Mouse (Mus musculus) cortical plate, adult 2 months (tissue): ENCODE data around the gene Olfr876.

Experiments used
- CTCF ChIP-seq: fragments of 200-500 bp; IDR thresholded peaks from 2 replicates; pipeline ENCODE4 v1.5.1; 2011; ENCODE audit warnings: mild to moderate bottlenecking, control low read depth, low read length; ENCODE audit not compliant: insufficient read depth; ENCODE audit errors: extremely low read depth
- POLR2A ChIP-seq: fragments of 200-500 bp; IDR thresholded peaks from 2 replicates; pipeline ENCODE4 v1.6.1; 2011; ENCODE audit warnings: mild to moderate bottlenecking, low read length, control low read depth; ENCODE audit not compliant: insufficient read depth; ENCODE audit errors: extremely low read depth

- TF ChIP-seq CTCF = no peak
- no peak for TF ChIP-seq POLR2A
These were observed 11.9 kb downstream of the Olfr876 start for GRCm38 (mm10) chr9:37814696-37815095.
